Mouse (Mus musculus): ENCODE data around the gene Zmat5.

- no peak for TF ChIP-seq POLR2A (IDR thresholded peaks at IDR 0.05; ENCODE audit: borderline replicate concordance, extremely low read depth, insufficient read depth, insufficient read length, poor library complexity, severe bottlenecking)
- no peak for TF ChIP-seq CTCF (IDR thresholded peaks at IDR 0.05; ENCODE audit: borderline replicate concordance, extremely low read depth, insufficient read depth, insufficient read length)
Observed at GRCm38 (mm10) chr11:4756460-4756859, 52.0 kb downstream of the Zmat5 start.

Measured in brain, embryonic 14.5 days (tissue).